ENCODE assay signal across 8 mouse cellular contexts in the genomic region with DNA sequence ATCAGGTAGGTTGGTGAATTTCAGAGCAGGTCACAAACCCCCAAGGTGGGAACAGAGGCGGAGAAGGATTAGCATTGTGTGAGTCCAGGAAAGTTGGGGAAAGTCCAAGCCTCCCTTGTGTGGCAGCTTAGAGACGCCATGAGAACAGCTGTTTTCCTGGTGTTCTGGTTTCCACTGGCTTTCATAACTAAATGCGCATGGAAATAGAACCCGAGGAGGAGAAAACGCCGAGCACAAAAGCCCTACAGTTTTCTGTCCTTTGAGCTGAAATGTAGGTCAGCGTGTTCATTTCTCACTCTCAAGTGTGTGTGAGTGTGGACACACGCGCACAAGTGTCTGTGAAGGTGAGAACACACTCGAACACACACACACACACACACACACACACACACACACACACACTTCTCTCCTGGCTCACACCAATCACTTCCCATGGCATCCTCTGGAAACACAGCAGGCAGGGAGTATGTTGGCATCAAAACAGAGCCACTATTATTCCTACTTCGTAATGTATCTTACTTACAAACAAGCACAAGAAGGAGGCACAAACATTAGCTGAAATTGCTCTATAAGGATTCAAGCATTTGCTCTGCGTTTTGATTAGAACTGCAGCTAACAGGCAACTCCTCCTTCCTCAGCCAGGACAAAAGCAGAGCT. TPM values are rescaled to one million over a fixed set of nuclear protein-coding genes. Genes with fewer than 3 reads are reported as not detected.
DNase-seq lines count a peak whose midpoint lies in the region; ATAC-seq lines count a peak whose summit lies in the region.

No protein-coding gene starts in this region.

- ATAC-seq in CD4-positive, CD25-positive, alpha-beta regulatory T cell, adult 4 months, result no peak

- 0 out of 2 replicates have a peak overlapping the region, but pooled peaks have one; percentile 35 for H3K27ac ChIP-seq in embryonic facial prominence, embryonic 10.5 days (replicated peaks)
- peak overlapping the region; percentile 24 for H3K27ac ChIP-seq in midbrain, embryonic 10.5 days (replicated peaks)

- 70% methylated on average over 12 of the region's 12 CpGs for WGBS in embryonic facial prominence, embryonic 10.5 days
- 68% methylated on average over 12 of the region's 12 CpGs for WGBS in midbrain, embryonic 10.5 days

- H3K4me3 ChIP-seq in embryonic facial prominence, embryonic 10.5 days, result no peak overlapping the region
- no peak overlapping the region for H3K4me3 ChIP-seq in midbrain, embryonic 10.5 days

- no peaks in the 10 kb centered on the region for H3K27me3 ChIP-seq in embryonic facial prominence, embryonic 10.5 days (replicated peaks; ENCODE audit: low read depth, poor library complexity, severe bottlenecking)
- H3K27me3 ChIP-seq in midbrain, embryonic 10.5 days (ENCODE audit: low read depth, poor library complexity, severe bottlenecking), result no peaks in the 10 kb centered on the region

- H3K4me1 ChIP-seq in embryonic facial prominence, embryonic 10.5 days, result peaks cover 29% of the 10 kb centered on the region
- peaks cover 31% of the 10 kb centered on the region for H3K4me1 ChIP-seq in midbrain, embryonic 10.5 days

- no peaks in the 10 kb centered on the region for H3K36me3 ChIP-seq in embryonic facial prominence, embryonic 10.5 days (replicated peaks)
- H3K36me3 ChIP-seq in midbrain, embryonic 10.5 days, result no peaks in the 10 kb centered on the region

- no peaks in the 10 kb centered on the region for H3K9me3 ChIP-seq in embryonic facial prominence, embryonic 10.5 days
- no peaks in the 10 kb centered on the region for H3K9me3 ChIP-seq in midbrain, embryonic 10.5 days (replicated peaks)

- peak; percentile 25 for DNase-seq in gastrocnemius, postnatal 25 days
- no peak for DNase-seq in gastrocnemius, adult 8-10 months (ENCODE audit: low spot score in 2 of 2)
- no peak for DNase-seq in embryonic facial prominence, embryonic 10.5 days (ENCODE audit: low spot score)
- DNase-seq in kidney, adult 9 months, result peak; percentile 44
- DNase-seq in midbrain, embryonic 10.5 days (ENCODE audit: low spot score), result no peak
- no peak for DNase-seq in adrenal gland, postnatal 14 days
- no peak for DNase-seq in ovary, postnatal 14 days (ENCODE audit: low spot score)

RNA-seq across cellular contexts. Expression of gene Slc44a3, which starts 42.6 kb away (rescaled TPM):
- total RNA-seq in gastrocnemius, postnatal 25 days (2021), result under 1 TPM in 1 of 2 experiments, not detected in 1; 0.40 TPM
- under 1 TPM in 1 of 4 experiments, not detected in 3; 0.34 TPM for total RNA-seq in gastrocnemius, adult 8-10 months (2022)
- polyA plus RNA-seq in embryonic facial prominence, embryonic 10.5 days (2016; fragmentation: Nextera tagmentation; extraction: Ambion mirVana), result 0.83 and 1.6 TPM in 2 replicates
- polyA plus RNA-seq in midbrain, embryonic 10.5 days (2016; fragmentation: Nextera tagmentation; extraction: Ambion mirVana), result 0.43 and 0.66 TPM in 2 replicates
- total RNA-seq in adrenal gland, postnatal 14 days (2021), result 14.6 TPM in 2 replicates
- polyA plus RNA-seq in CD4-positive, CD25-positive, alpha-beta regulatory T cell, adult 4 months (2017; shearing (Covaris generic)), result not detected

Comparison
In these comparisons a context has a peak if more than half of its experiments do, and no peak if none do; other contexts are left out.
1. DNase-seq: peak in gastrocnemius, postnatal 25 days (single experiment) and kidney, adult 9 months (single experiment); none in gastrocnemius, adult 8-10 months (0 of 2), embryonic facial prominence, embryonic 10.5 days (single experiment), midbrain, embryonic 10.5 days (single experiment), adrenal gland, postnatal 14 days (single experiment) and ovary, postnatal 14 days (single experiment).
2. RNA of gene Slc44a3, which starts 42.6 kb away (total RNA-seq): 14.6 TPM in adrenal gland, postnatal 14 days; 0.40 TPM in gastrocnemius, postnatal 25 days and 0.34 TPM in gastrocnemius, adult 8-10 months; every median in the first group is over 10 times any median in the second.